Mouse (Mus musculus): ENCODE measurements at regions not wholly inside any gene's neighbourhood (a gene's known extent, or its start where the extent isn't known, plus 50 kb on each side); places are given as distances from the start of the nearest gene placed in this dataset.

GRCm38 (mm10) chr3:15200309-15200708, 131.8 kb downstream of the Gm9733 start:
- TF ChIP-seq POLR2A (IDR thresholded peaks at IDR 0.05; ENCODE audit: control insufficient read depth, low read depth, low read length) (no peak), CTCF (IDR thresholded peaks at IDR 0.05; ENCODE audit: control insufficient read depth, insufficient read depth, insufficient replicate concordance, low read depth, low read length) (no peak)

Data from testis, adult 2 months (tissue).